Mouse (Mus musculus) kidney, embryonic 15.5 days (tissue): ENCODE results near the gene Orc1. TPM values are rescaled to one million over a fixed set of nuclear protein-coding genes. Genes with fewer than 3 reads are reported as not detected.
A peak's percentile ranks its signal among the peaks of the same experiment; 100 is the strongest.

Experiments
- ATAC-seq: fragments of 200-750 bp; cut with Nextera tagmentation; replicated peaks from 2 replicates; pipeline ENCODE4 v1.8.0; 2017; ENCODE audit warnings: moderate TSS enrichment; ENCODE audit not compliant: low FRiP score
- H3K27ac ChIP-seq: fragments of 300-500 bp; sonication (generic); 2 replicates; pipeline ENCODE4 v1.5.1; 2015; ENCODE audit warnings: mild to moderate bottlenecking, inconsistent platforms
- H3K27me3 ChIP-seq: fragments of 300-500 bp; sonication (generic); 2 replicates; pipeline ENCODE4 v1.6.1; 2015; ENCODE audit warnings: inconsistent platforms
- H3K36me3 ChIP-seq: fragments of 300-500 bp; sonication (generic); 2 replicates; pipeline ENCODE4 v1.6.1; 2015; ENCODE audit warnings: inconsistent platforms
- H3K4me1 ChIP-seq: fragments of 300-500 bp; sonication (generic); 2 replicates; pipeline ENCODE4 v1.6.1; 2015; ENCODE audit warnings: inconsistent platforms
- H3K4me2 ChIP-seq: fragments of 300-500 bp; sonication (generic); 2 replicates; pipeline ENCODE4 v1.6.1; 2015; ENCODE audit warnings: moderate library complexity, mild to moderate bottlenecking, inconsistent platforms
- H3K4me3 ChIP-seq: fragments of 300-500 bp; sonication (generic); replicated peaks from 2 replicates; pipeline ENCODE4 v1.5.1; 2015; ENCODE audit warnings: mild to moderate bottlenecking, inconsistent platforms
- H3K9ac ChIP-seq: fragments of 300-500 bp; sonication (generic); 2 replicates; pipeline ENCODE4 v1.6.1; 2015; ENCODE audit warnings: mild to moderate bottlenecking, inconsistent platforms
- H3K9me3 ChIP-seq: fragments of 300-500 bp; sonication (generic); replicated peaks from 2 replicates; pipeline ENCODE4 v1.6.1; 2016; ENCODE audit warnings: inconsistent platforms
- WGBS: fragments of 180-500 bp; shearing (Covaris S2); methylation state at CpG from one replicate; pipeline ENCODE4 v1.1.7; 2015; ENCODE audit warnings: mixed read lengths; 5-methylcytosine and 5-hydroxymethylcytosine counted together
- polyA plus RNA-seq: library from polyadenylated mRNA; unstranded; fragments of >200 nt; fragmentation: Nextera tagmentation; extraction: Ambion mirVana; gene quantifications from 2 replicates; pipeline ENCODE4 v1.2.1, GENCODE M21; 2015

Orc1 gene
- polyA plus RNA-seq, 1 experiment from 2014 or later, result 10.7 TPM

DNA sequence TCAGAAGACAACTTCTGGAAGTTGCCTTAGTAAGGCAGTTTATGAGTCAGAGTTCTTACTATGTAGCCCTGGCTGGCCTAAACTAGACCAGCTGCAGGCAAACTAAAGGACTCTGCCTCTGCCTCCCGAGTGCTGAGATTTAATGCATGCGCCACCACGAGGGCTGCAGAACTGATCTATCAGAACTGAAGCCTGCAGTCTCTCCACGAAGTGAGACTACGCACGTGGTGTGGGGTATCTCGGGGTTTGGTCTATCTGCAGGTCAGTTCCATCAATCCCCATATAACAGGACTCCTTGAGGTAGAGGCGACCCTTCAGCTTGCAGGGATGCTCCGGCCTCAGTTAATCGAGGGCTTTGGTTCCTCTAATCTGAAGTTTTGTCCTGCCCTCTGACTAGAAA lies 39.9 kb downstream of the Orc1 start:
- Histone ChIP-seq H3K9ac (peak overlapping the region; percentile 84), H3K4me3 (peak overlapping the region; percentile 74), H3K4me1 (peaks cover 22% of the 10 kb centered on the region), H3K36me3 (peaks cover 19% of the 10 kb centered on the region; the same call in 1 of the 2 replicates), H3K27me3 (no peaks in the 10 kb centered on the region), H3K9me3 (no peaks in the 10 kb centered on the region), H3K4me2 (peak overlapping the region; percentile 87), H3K27ac (peak overlapping the region; percentile 91)
- ATAC-seq, result peak; percentile 50
- WGBS, result 2% methylated on average over 10 of the region's 10 CpGs

GRCm38 (mm10) chr4:108619587-108620341 lies 40.5 kb downstream of the Orc1 start, which contains the start of gene Cc2d1b:
Gene Cc2d1b (plus strand): TSS chr4:108619940.
- WGBS, result under 1% methylated on average over 70 of the region's 86 CpGs
- peak; percentile 96 for ATAC-seq

DNA sequence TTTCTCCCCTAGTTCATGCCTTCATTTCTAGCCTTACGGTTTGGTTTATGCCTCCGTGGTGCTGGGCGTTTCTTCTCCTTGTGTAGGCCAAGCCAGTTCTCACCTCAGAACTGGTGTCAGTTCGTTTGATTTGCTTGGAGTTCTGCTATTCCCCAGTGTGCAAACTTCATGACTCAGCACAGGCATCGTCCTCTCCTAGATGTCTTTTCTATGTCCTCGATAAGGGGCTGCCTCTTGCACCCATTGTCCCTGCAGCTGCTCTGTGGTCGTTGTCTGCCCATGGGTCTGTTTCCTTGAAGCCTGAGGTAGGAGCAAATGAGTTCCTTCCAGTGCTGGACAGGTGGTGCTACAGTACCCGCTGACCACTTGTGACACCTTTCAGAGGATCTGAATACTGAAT lies 41.3 kb downstream of the Orc1 start:
- H3K27ac ChIP-seq, result peak overlapping the region; percentile 91; the same call in 1 of the 2 replicates
- peaks cover 27% of the 10 kb centered on the region for H3K36me3 ChIP-seq
- H3K4me1 ChIP-seq, result peaks cover 22% of the 10 kb centered on the region
- peak overlapping the region; percentile 74 for H3K4me3 ChIP-seq
- WGBS, result 19% methylated on average over 8 of the region's 8 CpGs
- no peak for ATAC-seq
- peak overlapping the region; percentile 87 for H3K4me2 ChIP-seq
- H3K9ac ChIP-seq, result peak overlapping the region; percentile 84
- no peaks in the 10 kb centered on the region for H3K9me3 ChIP-seq
- no peaks in the 10 kb centered on the region for H3K27me3 ChIP-seq

More at GRCm38 (mm10) chr4:108619587-108620341, 40.5 kb downstream of the Orc1 start, which contains the start of gene Cc2d1b:
- Histone ChIP-seq H3K27ac (peak within 1 kb of the TSS; percentile 91), H3K9me3 (no peaks in the 10 kb centered on the region), H3K9ac (peak within 1 kb of the TSS; percentile 84), H3K36me3 (peaks cover 23% of the 10 kb centered on the region), H3K4me1 (peaks cover 22% of the 10 kb centered on the region), H3K4me3 (peak within 1 kb of the TSS; percentile 74), H3K4me2 (peak within 1 kb of the TSS; percentile 87), H3K27me3 (no peaks in the 10 kb centered on the region)

GRCm38 (mm10) chr4:108621504-108621903 lies 42.3 kb downstream of the Orc1 start:
- no peak for ATAC-seq
- no peak overlapping the region for H3K9ac ChIP-seq
- WGBS, result 95% methylated on average over 6 of the region's 6 CpGs
- H3K4me1 ChIP-seq, result peaks cover 22% of the 10 kb centered on the region
- no peaks in the 10 kb centered on the region for H3K27me3 ChIP-seq
- no peak overlapping the region for H3K4me3 ChIP-seq
- peaks cover 37% of the 10 kb centered on the region for H3K36me3 ChIP-seq
- no peak overlapping the region for H3K4me2 ChIP-seq
- no peak overlapping the region for H3K27ac ChIP-seq
- no peaks in the 10 kb centered on the region for H3K9me3 ChIP-seq

DNA sequence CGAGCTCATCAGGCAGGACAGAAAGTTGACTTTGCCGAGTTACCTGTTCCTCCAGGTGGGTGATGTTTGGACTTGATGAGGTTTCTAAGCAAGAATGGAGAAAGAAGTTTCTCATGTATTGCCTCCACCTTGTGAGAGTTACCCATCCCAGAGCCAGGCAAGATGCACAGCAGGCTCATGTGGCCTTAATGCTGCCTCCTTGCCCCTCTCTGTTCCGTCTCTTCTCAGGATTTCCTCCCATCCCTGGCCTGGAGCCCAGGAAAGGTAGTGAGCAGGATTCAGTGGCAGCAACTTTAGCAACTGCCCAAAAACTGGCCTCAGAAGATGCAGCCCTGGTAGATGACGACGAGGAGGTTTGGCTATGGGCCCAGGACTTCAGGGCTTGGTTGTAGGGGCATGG lies 47.8 kb downstream of the Orc1 start:
- Histone ChIP-seq H3K27me3 (no peaks in the 10 kb centered on the region), H3K4me1 (peaks cover 11% of the 10 kb centered on the region), H3K36me3 (peaks cover 92% of the 10 kb centered on the region), H3K27ac (no peak overlapping the region), H3K4me2 (no peak overlapping the region), H3K9me3 (no peaks in the 10 kb centered on the region), H3K4me3 (no peak overlapping the region), H3K9ac (no peak overlapping the region)
- WGBS, result 94% methylated on average over 5 of the region's 5 CpGs
- ATAC-seq, result no peak

DNA sequence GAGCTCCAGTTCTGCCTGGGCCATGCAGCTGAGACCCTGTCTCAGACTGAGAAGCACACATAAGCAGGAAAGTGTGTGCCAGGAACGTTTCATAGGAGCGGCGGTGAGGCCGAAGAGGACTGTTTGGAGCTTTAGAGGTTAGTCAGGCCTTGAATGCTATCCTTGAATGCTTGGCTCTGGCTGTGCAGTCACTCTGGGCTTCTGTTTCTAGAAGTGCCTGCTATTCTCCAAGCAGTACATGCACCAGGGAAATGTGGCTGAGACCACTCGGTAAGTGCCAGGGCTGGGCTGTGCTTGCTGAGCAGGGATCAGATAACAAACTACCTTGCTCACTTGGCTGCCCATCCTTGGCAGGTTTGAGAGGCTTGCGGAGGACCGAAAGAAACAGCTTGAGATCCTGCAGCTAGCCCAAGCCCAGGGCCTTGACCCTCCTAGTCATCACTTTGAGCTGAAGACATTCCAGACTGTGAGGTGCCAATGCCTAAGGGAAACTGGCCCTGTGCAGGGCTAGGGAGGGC lies 50.2 kb downstream of the Orc1 start:
- Histone ChIP-seq H3K27me3 (no peaks in the 10 kb centered on the region), H3K9ac (no peak overlapping the region), H3K4me1 (peaks cover 11% of the 10 kb centered on the region), H3K27ac (peak overlapping the region; percentile 79), H3K36me3 (peaks cover 98% of the 10 kb centered on the region), H3K9me3 (no peaks in the 10 kb centered on the region), H3K4me2 (no peak overlapping the region), H3K4me3 (no peak overlapping the region)
- peak; percentile 82 for ATAC-seq
- 69% methylated on average over 7 of the region's 7 CpGs for WGBS

DNA sequence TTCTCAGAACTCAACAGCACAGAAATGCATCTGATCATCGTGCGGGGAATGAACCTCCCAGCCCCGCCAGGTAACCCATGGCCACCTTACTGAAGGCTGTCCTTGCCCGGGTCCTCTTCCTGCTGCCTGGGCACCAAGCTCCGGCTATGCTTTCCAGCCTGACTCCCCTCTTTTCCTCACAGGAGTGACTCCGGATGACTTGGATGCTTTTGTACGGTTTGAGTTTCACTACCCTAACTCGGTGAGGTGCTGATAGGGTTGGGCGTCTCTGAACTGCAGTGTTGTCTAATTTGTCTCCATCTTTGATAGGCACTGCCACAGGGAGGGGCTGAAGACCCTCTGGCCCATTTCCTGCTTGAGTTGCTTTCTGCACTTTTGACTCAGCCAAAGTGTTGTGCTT lies 50.9 kb downstream of the Orc1 start:
- Histone ChIP-seq H3K4me2 (no peak overlapping the region), H3K4me1 (peaks cover 11% of the 10 kb centered on the region), H3K9ac (no peak overlapping the region), H3K27ac (peak overlapping the region; percentile 79), H3K4me3 (no peak overlapping the region), H3K27me3 (no peaks in the 10 kb centered on the region), H3K9me3 (no peaks in the 10 kb centered on the region), H3K36me3 (peaks cover 98% of the 10 kb centered on the region)
- WGBS, result 77% methylated on average over 9 of the region's 9 CpGs
- peak; percentile 15; the same call in 1 of the 2 replicates for ATAC-seq

GRCm38 (mm10) chr4:108631616-108632015 lies 52.4 kb downstream of the Orc1 start:
- 92% methylated on average over 4 of the region's 4 CpGs for WGBS
- peaks cover 11% of the 10 kb centered on the region for H3K4me1 ChIP-seq
- no peak overlapping the region for H3K4me2 ChIP-seq
- peaks cover 96% of the 10 kb centered on the region for H3K36me3 ChIP-seq
- no peak for ATAC-seq
- H3K9me3 ChIP-seq, result no peaks in the 10 kb centered on the region
- no peak overlapping the region for H3K9ac ChIP-seq
- H3K27ac ChIP-seq, result no peak overlapping the region
- no peaks in the 10 kb centered on the region for H3K27me3 ChIP-seq
- H3K4me3 ChIP-seq, result no peak overlapping the region

- H3K4me3 ChIP-seq, result no peak overlapping the region
- H3K9me3 ChIP-seq, result no peaks in the 10 kb centered on the region
- 84% methylated on average over 12 of the region's 12 CpGs for WGBS
- H3K9ac ChIP-seq, result no peak overlapping the region
- H3K4me1 ChIP-seq, result peaks cover 11% of the 10 kb centered on the region
- no peaks in the 10 kb centered on the region for H3K27me3 ChIP-seq
- no peak overlapping the region for H3K4me2 ChIP-seq
- ATAC-seq, result no peak
- peaks cover 94% of the 10 kb centered on the region for H3K36me3 ChIP-seq
- H3K27ac ChIP-seq, result no peak overlapping the region
These were observed 54.5 kb downstream of the Orc1 start for GRCm38 (mm10) chr4:108633703-108634102.

- Histone ChIP-seq H3K4me3 (no peak overlapping the region), H3K9me3 (no peaks in the 10 kb centered on the region), H3K4me2 (no peak overlapping the region), H3K36me3 (peaks cover 89% of the 10 kb centered on the region), H3K27ac (no peak overlapping the region), H3K4me1 (peaks cover 6% of the 10 kb centered on the region), H3K9ac (no peak overlapping the region), H3K27me3 (no peaks in the 10 kb centered on the region)
- 85% methylated on average over 4 of the region's 4 CpGs for WGBS
- ATAC-seq, result no peak
These were observed 55.5 kb downstream of the Orc1 start for GRCm38 (mm10) chr4:108634696-108635095.

GRCm38 (mm10) chr4:108635101-108635500 lies 55.9 kb downstream of the Orc1 start:
- no peak overlapping the region for H3K9ac ChIP-seq

DNA sequence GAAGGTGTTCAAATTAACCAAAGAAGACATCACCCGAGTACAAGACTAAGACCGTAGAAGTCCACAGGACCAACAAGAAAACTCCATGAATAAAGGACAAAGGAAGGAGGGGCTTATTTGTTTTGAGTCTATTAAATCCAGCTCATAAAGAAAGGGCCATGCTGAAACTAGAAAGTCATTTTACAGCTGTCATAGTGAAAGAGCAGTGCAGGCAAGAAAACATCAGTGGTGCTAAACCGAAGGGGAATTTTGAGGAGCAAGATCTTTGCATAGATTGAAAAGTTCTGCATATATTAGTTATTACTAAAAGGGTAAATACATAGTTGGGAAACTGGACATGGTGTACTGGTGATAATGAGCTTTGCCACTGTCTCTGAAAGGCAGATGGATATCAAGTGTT lies 58.5 kb downstream of the Orc1 start:
- H3K9ac ChIP-seq, result no peak overlapping the region
- peaks cover 85% of the 10 kb centered on the region for H3K36me3 ChIP-seq

More at GRCm38 (mm10) chr4:108635101-108635500, 55.9 kb downstream of the Orc1 start:
- Histone ChIP-seq H3K27me3 (no peaks in the 10 kb centered on the region), H3K4me3 (no peak overlapping the region), H3K4me2 (no peak overlapping the region), H3K4me1 (0 out of 2 replicates have a peak, but pooled peaks cover 2% of the 10 kb centered on the region), H3K9me3 (no peaks in the 10 kb centered on the region), H3K27ac (no peak overlapping the region), H3K36me3 (peaks cover 88% of the 10 kb centered on the region)
- no peak for ATAC-seq

More for the DNA sequence above, 58.5 kb downstream of the Orc1 start:
- Histone ChIP-seq H3K9me3 (no peaks in the 10 kb centered on the region), H3K4me3 (no peak overlapping the region), H3K27ac (no peak overlapping the region), H3K4me1 (no peaks in the 10 kb centered on the region), H3K27me3 (no peaks in the 10 kb centered on the region), H3K4me2 (no peak overlapping the region)
- no peak for ATAC-seq
- 94% methylated on average over 3 of the region's 3 CpGs for WGBS
